Mouse (Mus musculus) kidney, postnatal 0 days (tissue): ENCODE data around the gene Aldh1l1. TPM values are rescaled to one million over a fixed set of nuclear protein-coding genes. Genes with fewer than 3 reads are reported as not detected.

Experiments used
- ATAC-seq: fragments of 200-750 bp; cut with Nextera tagmentation; replicated peaks from 2 replicates; pipeline ENCODE4 v1.8.0; 2017; ENCODE audit warnings: low read depth, moderate number of reproducible peaks, moderate TSS enrichment, moderate library complexity; ENCODE audit not compliant: low FRiP score
- DNase-seq: peaks from one replicate; pipeline ENCODE4 v3.0.0-alpha.2; 2016; ENCODE audit warnings: low spot score
- H3K27ac ChIP-seq: fragments of 300-500 bp; sonication (generic); 2 replicates; pipeline ENCODE4 v1.5.1; 2014; ENCODE audit warnings: mild to moderate bottlenecking
- H3K27me3 ChIP-seq: fragments of 300-500 bp; sonication (generic); 2 replicates; pipeline ENCODE4 v1.6.1; 2014; ENCODE audit warnings: low read length, mixed read lengths; ENCODE audit not compliant: insufficient read depth
- H3K36me3 ChIP-seq: fragments of 300-500 bp; sonication (generic); 2 replicates; pipeline ENCODE4 v1.6.1; 2014; ENCODE audit warnings: low read length, mixed read lengths; ENCODE audit not compliant: insufficient read depth
- H3K4me1 ChIP-seq: fragments of 300-500 bp; sonication (generic); replicated peaks from 2 replicates; pipeline ENCODE4 v1.6.1; 2014; ENCODE audit warnings: antibody characterized with exemption, low read length, mixed read lengths; ENCODE audit not compliant: insufficient read depth
- H3K4me2 ChIP-seq: fragments of 300-500 bp; sonication (generic); 2 replicates; pipeline ENCODE4 v1.6.1; 2014; ENCODE audit warnings: mild to moderate bottlenecking, low read length, moderate library complexity, mixed read lengths
- H3K4me3 ChIP-seq: fragments of 300-500 bp; sonication (generic); replicated peaks from 2 replicates; pipeline ENCODE4 v1.5.1; 2014; ENCODE audit warnings: low read depth, low read length
- H3K9ac ChIP-seq: fragments of 300-500 bp; sonication (generic); 2 replicates; pipeline ENCODE4 v1.6.1; 2014; ENCODE audit warnings: low read depth, low read length
- H3K9me3 ChIP-seq: fragments of 300-500 bp; sonication (generic); replicated peaks from 2 replicates; pipeline ENCODE4 v1.6.1; 2016; ENCODE audit warnings: low read length, inconsistent platforms, mixed read lengths
- CTCF ChIP-seq: IDR thresholded peaks from 2 replicates; pipeline ENCODE4 v1.5.1; 2016; ENCODE audit warnings: antibody characterized with exemption, low read depth, mild to moderate bottlenecking, moderate library complexity
- WGBS: fragments of 180-500 bp; shearing (Covaris S2); extraction: QIAGEN DNeasy Blood & Tissue Kit; methylation state at CpG from one replicate; pipeline ENCODE4 v1.1.7; 2014; 5-methylcytosine and 5-hydroxymethylcytosine counted together
- polyA plus RNA-seq: library from polyadenylated mRNA; unstranded; fragments of >200 nt; fragmentation: Nextera tagmentation; extraction: Ambion mirVana; gene quantifications from 2 replicates; pipeline ENCODE4 v1.2.1, GENCODE M21; 2015

Gene Aldh1l1
- polyA plus RNA-seq, 1 experiment from 2014 or later, result 42.8 TPM

- Histone ChIP-seq H3K36me3 (no peaks in the 10 kb centered on the region), H3K27ac (peak overlapping the region; percentile 36; the same call in 1 of the 2 replicates), H3K4me1 (peaks cover 21% of the 10 kb centered on the region), H3K9ac (no peak overlapping the region), H3K9me3 (no peaks in the 10 kb centered on the region), H3K4me3 (no peak overlapping the region), H3K27me3 (no peaks in the 10 kb centered on the region), H3K4me2 (no peak overlapping the region)
- no peak for TF ChIP-seq CTCF
- peak; percentile 48 for ATAC-seq
- DNase-seq, result peak; percentile 52
- WGBS, result 39% methylated on average over 19 of the region's 19 CpGs
These were observed 132.8 kb downstream of the Aldh1l1 start for GRCm38 (mm10) chr6:90618821-90619636.

GRCm38 (mm10) chr6:90619936-90620335, 133.7 kb downstream of the Aldh1l1 start:
- WGBS, result 61% methylated on average over 5 of the region's 5 CpGs
- no peak overlapping the region for H3K4me3 ChIP-seq

GRCm38 (mm10) chr6:90620791-90621583, 134.8 kb downstream of the Aldh1l1 start:
- no peak for TF ChIP-seq CTCF
- Histone ChIP-seq H3K36me3 (no peaks in the 10 kb centered on the region), H3K4me1 (peaks cover 26% of the 10 kb centered on the region), H3K27ac (peak overlapping the region; percentile 72), H3K9ac (no peak overlapping the region), H3K4me3 (no peak overlapping the region), H3K9me3 (no peaks in the 10 kb centered on the region), H3K4me2 (no peak overlapping the region), H3K27me3 (no peaks in the 10 kb centered on the region)
- 32% methylated on average over 9 of the region's 9 CpGs for WGBS
- DNase-seq, result peak; percentile 82
- peak; percentile 80 for ATAC-seq

More at GRCm38 (mm10) chr6:90619936-90620335, 133.7 kb downstream of the Aldh1l1 start:
- Histone ChIP-seq H3K4me1 (peaks cover 21% of the 10 kb centered on the region), H3K27me3 (no peaks in the 10 kb centered on the region), H3K4me2 (no peak overlapping the region), H3K9me3 (no peaks in the 10 kb centered on the region), H3K9ac (no peak overlapping the region), H3K27ac (no peak overlapping the region), H3K36me3 (no peaks in the 10 kb centered on the region)
- TF ChIP-seq CTCF, result no peak
- DNase-seq, result no peak
- ATAC-seq, result no peak

GRCm38 (mm10) chr6:90621584-90621890, 135.3 kb downstream of the Aldh1l1 start:
- 34% methylated on average over 6 of the region's 6 CpGs for WGBS
- Histone ChIP-seq H3K4me2 (no peak overlapping the region), H3K4me1 (peaks cover 26% of the 10 kb centered on the region), H3K9ac (no peak overlapping the region), H3K27ac (peak overlapping the region; percentile 72), H3K27me3 (no peaks in the 10 kb centered on the region), H3K36me3 (no peaks in the 10 kb centered on the region), H3K9me3 (no peaks in the 10 kb centered on the region), H3K4me3 (no peak overlapping the region)
- DNase-seq (no peak), ATAC-seq (no peak; the same call in 1 of the 2 replicates)
- no peak for TF ChIP-seq CTCF

GRCm38 (mm10) chr6:90622758-90623455, 136.7 kb downstream of the Aldh1l1 start:
- 45% methylated on average over 11 of the region's 11 CpGs for WGBS
- no peaks in the 10 kb centered on the region for H3K9me3 ChIP-seq
- H3K9ac ChIP-seq, result 0 out of 2 replicates have a peak overlapping the region, but pooled peaks have one; percentile 13
- no peak overlapping the region for H3K4me2 ChIP-seq
- H3K4me3 ChIP-seq, result no peak overlapping the region
- H3K27ac ChIP-seq, result no peak overlapping the region
- H3K27me3 ChIP-seq, result no peaks in the 10 kb centered on the region
- H3K36me3 ChIP-seq, result no peaks in the 10 kb centered on the region
- peaks cover 26% of the 10 kb centered on the region for H3K4me1 ChIP-seq
- no peak for TF ChIP-seq CTCF
- ATAC-seq (no peak), DNase-seq (peak; percentile 20)

GRCm38 (mm10) chr6:90623456-90623836, 137.2 kb downstream of the Aldh1l1 start:
- no peaks in the 10 kb centered on the region for H3K9me3 ChIP-seq
- H3K36me3 ChIP-seq, result no peaks in the 10 kb centered on the region
- ATAC-seq, result no peak
- no peaks in the 10 kb centered on the region for H3K27me3 ChIP-seq
- no peak overlapping the region for H3K4me2 ChIP-seq
- WGBS, result 88% methylated on average over 5 of the region's 5 CpGs
- H3K4me1 ChIP-seq, result peaks cover 23% of the 10 kb centered on the region
- no peak overlapping the region for H3K27ac ChIP-seq
- H3K4me3 ChIP-seq, result no peak overlapping the region
- TF ChIP-seq CTCF, result no peak
- no peak for DNase-seq
- no peak overlapping the region for H3K9ac ChIP-seq
